Mouse (Mus musculus) cerebellum, postnatal 4 days (tissue): Measurements from ENCODE around the gene Tfdp2.

Experiments
- DNase-seq, 2 experiments: peaks; one replicate each; pipeline ENCODE4 v3.0.0; 2022; ENCODE audit warnings: low spot score in 2 of 2, mixed read lengths in 1 of 2

The Tfdp2 gene

DNA sequence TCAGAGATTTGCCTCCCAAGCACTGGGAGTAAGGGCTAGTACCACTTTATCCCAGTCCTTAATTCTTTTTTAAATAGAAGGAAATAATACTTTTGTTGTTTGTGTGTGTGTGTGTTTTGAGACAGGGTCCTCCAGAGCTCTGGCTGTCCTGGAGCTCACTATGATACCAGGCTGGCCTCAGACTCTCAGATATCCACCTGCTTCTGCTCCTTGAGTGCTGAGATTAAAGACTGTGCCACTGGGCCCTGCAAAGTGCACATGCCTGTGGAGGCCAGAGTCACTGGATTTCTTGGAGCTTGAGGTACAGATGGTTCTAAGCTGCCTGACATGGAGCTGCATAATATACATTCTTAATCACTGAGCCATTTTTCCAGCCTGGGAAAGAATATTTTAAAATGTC, 32.2 kb downstream of the Tfdp2 start:
- DNase-seq = no peak

DNA sequence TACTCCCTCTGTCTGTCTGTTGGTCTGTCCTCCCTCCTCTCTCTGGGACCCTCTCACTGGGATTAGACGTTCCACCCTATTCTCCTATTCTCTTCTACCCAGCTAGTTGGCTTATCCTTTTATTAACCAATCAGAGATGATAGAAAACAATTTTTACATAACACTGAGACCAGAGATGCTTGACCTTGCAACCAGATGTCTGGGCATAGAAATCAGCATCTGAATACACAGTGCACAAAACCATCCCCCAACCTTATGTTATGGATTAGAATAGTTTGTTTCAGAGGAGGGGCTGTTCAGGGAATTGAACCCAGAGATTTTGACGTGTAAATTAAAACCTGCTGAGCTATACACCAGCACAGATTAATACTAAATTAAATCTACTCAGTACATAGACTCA, 34.2 kb downstream of the Tfdp2 start:
- DNase-seq = no peak

DNA sequence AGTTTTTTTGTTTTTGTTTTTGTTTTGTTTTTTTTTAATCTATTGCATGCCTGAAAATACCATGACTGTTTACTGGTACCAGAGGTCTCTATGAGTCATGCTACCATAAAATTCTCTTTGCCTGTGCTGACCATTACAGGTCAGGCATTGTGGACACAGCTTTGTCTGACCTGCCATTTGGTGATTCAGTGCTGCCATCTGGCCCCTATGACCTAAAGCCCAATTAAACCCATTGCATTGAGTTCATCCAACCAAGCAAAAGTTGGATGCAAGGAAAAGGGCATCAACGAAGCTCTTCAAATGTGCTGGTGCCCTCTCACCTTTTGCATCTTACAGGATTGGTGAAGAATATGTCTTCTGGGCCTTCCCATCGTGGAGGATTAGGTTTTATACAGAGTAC, 39.4 kb downstream of the Tfdp2 start:
- DNase-seq = no peak

DNA sequence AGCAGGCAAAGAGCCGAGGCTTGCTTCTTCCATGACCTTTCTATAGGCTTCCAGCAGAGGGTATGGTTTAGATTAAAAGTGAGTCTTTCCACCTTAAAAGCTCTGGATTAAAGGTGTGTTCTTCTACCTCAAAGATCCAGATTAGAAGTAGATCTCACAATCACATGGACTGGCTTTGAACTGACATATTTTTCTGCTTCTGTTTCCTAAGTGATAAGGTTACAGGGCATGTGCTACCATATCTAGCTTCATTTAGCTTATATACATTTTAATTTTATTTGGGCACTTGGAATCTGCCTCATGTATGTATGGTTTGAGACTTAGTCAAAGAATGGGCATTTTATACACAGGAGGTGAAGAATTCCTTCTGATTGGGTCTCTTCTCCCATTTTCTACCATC, 41.3 kb downstream of the Tfdp2 start:
- DNase-seq = no peak

DNA sequence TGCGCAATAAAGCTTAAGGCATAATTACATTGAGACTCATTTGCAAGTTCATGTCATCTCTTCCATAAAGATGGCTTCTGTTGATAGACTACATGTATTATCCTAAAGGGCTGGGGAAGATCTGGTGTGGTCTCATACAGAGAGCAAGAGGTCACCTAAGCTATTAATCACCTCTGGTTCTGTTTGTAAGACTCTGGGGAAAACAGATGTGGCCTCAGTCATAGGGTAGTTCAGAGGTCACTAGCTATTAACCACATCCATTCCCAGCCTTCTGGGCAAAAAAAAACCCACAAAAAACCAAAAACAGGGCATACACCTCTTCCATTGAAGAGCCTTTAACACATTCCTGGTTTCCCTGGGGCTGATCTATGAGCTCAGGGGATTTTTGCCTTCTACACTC, 42.2 kb downstream of the Tfdp2 start:
- no peak for DNase-seq

DNA sequence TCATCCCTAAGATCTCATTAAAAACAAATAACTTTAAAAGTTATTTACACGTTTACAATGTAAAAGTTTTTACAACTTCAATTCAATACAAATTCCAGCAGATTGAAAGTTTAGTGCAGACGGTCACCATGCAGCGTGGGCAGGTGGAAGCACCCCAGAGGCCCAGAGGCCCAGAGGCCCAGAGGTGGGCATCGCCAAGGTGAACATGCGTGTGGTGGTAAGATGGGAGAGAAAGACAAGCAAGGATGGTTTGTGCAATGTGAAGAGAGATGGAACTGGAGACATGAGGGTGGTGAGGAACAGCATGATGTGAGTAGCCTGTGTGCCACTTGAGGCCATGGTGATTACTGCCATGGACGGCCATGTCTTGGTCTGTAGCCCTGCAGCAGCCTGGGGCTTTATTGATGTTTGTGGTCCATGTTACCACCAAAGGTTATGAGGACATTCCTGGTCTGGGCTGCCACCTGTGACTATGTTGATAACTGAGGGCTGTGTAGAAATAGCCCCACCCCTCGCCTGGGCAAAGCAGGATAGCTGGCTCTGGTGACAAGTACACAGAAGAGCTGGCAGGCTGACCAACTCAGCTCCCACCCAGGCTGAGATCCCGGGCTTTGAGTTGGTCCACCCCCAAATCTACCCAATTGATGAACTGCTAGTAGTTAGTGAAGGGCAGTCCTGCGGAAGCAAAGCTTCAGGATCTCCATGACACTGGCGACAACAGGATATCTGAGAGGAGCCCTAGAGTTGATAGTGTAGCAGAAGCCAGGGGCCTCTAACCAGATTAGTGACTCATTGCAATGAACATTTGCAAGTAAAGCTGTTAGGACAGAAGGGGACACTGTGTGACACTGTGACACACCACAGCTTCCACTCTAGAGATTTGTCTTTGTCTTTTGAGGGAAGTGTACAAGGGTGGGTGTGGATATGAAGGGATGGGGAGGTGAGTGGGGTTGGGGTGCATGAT, 45.3 kb downstream of the Tfdp2 start:
- DNase-seq = no peak

DNA sequence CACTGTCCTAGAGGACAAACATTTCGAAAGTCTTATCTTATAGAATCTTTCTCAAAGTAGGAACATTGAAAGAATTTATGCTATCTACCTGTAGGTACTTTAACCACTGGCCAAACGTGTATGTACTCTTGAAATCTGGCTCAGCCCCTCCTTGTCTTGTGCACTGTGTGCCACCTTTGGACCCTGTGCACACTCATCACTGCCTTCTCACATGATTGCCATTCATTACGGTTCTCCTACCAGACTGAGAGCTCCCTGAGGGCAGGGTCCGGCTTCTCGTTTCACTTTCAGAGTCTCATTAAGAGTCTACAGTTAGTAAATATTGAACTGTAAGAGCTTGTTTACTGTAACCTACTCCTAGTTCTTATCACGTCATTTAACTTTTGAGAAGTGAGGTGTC, 47.8 kb downstream of the Tfdp2 start:
- no peak for DNase-seq

DNA sequence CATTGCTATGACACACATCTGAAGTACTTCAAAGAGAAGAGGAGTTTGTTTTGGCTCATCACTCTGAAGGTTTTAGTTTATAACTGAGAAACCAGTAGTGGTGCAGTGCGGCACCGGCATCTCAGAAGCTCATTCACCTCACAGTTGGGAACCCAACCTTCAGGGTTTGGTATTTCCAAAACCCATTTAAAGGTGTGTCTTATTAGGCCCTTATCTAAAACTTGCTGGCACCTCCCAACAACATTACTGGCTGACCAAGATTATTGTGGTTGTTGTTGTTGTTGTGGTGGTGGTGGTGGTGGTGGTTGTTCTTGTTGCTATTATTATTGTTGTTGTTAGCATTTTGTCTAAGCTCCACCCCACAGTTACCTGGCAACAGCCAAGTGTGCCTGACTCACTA, 58.7 kb downstream of the Tfdp2 start:
- no peak for DNase-seq

DNA sequence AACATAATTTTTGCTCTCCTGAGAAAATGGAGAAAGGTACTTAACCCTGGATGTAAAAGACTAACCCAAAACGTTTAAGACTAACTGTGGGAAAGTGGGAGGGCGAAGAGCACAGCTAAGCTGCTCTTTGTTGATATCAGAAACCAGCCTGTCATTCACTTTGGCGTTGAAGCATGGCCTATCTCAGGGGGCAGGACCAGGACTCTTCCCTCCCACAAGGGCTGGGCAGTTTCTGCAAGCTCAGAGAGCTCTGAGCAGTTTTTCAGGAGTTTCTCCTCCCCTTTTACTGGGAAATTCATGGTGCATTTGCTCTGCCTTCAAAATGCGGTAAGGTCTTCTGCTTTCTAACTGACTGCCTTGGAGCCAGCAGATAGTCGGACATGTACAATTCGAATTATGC, 62.4 kb downstream of the Tfdp2 start:
- DNase-seq = no peak

DNA sequence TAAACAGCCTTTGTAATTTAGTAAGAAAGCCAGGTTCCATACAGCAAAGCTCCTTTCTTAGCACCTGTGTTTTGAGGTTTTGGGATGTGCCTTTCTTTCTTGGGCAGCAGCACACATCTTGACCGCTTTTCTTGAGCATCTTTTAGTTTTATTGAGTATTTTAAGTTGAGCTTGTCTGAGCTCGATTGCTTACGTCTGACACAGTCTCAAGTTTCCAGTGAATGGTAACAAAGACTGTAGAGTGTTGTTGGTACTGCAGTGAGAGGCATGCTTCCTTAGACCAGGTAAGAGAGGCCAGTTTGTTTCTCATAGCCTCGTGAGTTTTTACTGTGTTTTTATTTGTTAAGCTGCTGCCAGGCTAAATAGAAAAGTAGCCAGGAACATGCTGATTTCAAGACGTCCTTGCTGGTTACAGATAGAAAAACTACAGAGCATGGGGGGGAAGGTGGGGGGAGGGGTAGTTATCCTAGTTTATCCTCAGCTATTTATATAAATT, 63.0 kb downstream of the Tfdp2 start:
- DNase-seq = no peak

DNA sequence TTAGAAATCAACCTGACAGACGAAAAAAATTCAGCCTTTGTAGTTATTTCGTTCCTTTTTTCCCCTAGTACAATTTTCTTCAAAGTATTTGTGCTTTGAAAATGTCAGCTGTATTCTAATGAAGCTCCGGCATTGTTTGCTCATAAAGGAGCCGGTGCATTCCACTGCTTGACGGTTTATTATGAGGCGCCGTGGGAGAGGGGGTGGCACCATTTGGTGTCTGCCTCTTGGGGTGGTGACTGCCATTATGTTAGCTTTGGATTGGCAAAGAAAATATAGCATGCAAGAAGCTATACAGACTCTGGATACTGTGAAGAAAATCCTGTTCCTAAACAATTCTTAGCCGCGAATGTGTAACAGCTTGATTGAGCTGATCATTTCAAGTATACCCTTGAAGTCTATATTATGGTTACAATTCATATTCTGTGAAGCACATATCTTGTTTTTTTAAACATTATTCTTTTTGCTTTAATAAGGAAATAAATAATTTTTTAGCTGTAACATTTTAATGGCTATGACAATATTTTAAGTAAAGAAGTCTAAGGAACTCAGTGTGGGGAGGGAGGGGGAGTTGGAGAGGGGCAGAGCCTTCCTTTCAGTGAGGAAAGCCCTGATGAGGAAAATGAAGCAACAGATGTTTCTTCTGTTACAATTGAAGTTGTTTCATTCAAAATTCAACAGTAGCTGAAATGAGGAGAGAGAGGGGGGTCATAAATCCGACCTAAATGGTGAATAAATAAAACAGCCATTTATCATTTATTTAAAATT, 63.9 kb downstream of the Tfdp2 start:
- DNase-seq = no peak

DNA sequence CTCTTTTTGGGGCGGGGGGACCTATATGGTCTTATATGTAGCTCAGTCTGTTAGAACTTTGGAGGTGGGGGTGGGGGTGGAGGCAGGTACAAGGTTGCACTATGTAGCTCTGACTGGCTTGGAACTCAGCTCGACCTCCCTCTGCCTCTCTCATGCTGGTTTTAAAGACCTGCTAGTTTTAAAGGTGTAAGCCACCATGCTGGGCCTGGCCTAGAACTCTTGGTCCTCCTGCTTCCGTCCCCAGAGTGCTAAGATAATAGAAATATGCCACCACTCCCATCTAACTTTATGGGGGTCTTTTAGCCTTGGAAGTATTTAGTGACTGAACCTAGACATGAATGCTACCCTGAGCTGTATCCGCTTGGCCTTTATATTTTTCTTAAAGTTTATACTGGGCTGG, 65.0 kb downstream of the Tfdp2 start:
- no peak for DNase-seq

DNA sequence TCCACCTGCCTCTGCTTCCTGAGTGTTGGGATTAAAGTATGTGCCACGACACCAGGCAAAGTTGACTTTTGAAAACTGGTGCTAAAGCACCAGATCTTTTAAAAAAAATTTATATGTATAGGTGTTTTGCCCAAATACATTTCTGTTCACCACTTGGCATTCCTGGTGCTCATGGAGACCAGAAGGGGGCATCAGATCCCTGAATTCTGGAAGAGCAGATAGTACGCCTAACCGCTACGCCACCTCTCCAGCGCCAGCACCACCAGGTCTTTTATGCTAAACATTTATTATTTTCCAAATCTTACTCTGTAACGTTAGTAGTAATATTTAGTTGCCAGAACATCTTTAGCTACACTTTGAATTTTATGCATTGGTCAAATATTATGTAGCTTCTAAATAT, 65.9 kb downstream of the Tfdp2 start:
- no peak for DNase-seq

DNA sequence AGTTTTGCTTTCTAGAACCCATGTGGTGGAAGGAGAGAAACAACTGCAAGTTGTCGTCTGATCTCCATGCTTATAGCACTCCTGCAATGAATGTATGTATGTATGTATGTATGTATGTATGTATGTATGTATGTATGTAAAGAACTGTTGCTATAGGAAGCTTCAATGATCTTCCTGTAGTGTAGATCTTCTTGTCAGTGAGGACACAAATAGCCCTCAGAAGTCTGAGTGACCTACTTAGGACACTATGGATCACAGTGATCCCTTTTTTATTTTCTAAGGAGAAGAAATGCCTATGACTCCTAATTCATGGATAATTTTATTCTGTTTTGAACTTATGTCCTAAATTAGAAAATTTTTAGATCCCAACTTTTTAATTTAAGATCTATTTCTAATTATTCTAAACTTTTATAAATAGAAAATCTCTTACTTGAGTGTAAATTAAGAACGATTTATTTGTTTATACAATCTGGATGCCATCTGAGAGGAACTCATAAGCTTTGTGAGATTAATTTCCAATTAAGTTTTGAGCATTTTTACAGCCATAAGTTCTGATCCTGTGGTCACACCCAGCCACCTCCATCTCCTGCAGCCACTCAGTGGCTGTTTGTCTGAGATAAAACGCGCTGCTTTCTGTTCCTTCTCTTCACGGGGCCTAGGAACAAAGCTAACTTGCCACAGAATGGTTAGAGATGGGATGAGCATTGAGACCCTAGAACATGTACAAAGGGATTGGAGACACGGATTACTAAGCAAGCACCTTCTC, 70.9 kb downstream of the Tfdp2 start:
- DNase-seq = no peak

DNA sequence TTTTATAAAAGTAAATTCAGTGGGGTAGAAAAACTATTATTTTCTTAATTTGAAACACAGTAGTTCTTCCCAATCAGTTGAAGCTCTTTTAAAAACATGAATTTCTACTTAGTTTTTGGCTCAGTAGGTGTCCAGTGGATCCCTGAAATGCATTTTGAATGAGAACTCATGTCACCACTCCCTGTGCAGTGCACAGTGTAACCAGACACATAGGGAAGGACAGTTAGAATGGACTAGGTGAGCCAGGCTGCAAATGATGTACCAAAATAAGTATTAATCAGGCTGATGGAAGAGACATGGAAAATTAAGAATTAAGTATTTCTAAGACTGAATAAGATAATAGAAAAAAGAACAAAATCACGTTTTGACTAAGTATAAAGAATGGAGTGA, 71.5 kb downstream of the Tfdp2 start:
- no peak for DNase-seq

DNA sequence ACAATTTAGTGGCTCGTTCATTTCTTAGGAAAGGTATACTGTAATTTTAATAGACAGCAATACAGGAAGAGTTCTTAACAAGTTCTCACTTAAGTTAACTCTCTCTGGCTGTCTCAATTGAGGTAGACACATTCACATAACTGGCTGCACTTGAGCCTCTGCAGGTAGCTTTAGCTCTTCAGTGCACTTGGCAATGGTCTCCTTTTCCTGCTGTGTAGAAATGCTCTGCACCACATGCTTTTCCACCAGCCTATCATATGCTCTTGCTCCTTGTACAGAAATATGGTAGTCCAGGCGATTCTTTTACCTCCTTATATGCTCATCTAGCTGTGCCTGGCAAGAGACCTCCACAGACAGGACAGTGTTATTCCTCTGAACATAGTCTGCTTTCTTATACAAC, 73.7 kb downstream of the Tfdp2 start:
- DNase-seq = no peak

DNA sequence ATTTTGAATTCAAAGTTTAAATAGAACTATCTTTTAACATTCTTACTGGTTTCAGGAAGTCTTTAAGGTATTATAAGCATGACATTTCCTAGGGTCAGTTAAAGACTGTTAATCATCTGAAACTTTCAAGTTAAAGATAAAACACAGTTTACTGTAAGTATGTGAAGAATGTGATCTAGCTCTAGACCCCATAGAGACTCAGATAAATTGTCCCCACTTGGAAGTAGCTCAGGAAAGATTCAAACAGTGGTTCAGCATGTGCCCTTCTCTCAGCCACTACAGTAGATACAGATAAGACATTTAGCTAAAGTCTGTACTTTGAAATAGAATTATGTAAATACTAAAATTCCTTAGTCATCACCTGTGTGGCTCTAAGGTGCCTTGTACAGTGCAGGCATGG, 79.5 kb downstream of the Tfdp2 start:
- no peak for DNase-seq

DNA sequence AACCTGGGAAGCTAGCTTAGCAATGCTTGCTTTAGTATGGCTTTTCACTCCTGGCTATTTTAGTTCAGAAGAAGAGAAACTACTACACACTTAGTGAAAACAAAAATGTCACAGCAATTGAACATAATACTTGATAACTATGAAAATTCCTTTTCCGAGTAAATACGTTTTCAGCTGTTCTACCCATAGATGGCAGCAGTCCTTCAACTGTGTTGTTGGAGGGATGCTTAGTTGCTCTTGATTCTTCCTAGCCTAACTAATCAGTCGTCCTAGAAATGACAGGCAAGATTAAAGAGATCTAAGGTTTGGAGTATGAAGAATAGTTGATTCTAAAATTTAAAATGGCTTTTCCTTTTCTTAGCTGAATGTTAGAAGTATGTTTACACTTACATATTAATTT, 85.4 kb downstream of the Tfdp2 start:
- no peak for DNase-seq

DNA sequence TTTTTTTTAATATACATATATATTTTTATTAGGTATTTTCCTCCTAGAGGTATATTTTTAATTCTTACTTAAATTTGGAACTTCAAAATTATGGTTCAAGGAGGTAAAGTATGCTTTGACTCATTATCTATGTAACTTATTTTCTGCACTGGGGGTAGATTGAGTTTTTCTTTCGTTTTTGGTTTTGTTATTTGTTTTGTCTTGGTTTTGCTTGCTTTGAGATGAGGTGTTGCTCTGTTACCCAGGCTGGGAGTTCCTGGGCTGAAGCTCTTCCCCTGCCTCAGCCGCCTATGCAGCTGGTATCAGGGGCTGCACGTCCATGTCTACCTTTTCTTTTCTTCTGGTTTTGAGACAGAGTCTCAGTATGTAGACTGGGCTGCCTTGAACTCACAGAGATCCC, 86.0 kb downstream of the Tfdp2 start:
- DNase-seq = no peak

DNA sequence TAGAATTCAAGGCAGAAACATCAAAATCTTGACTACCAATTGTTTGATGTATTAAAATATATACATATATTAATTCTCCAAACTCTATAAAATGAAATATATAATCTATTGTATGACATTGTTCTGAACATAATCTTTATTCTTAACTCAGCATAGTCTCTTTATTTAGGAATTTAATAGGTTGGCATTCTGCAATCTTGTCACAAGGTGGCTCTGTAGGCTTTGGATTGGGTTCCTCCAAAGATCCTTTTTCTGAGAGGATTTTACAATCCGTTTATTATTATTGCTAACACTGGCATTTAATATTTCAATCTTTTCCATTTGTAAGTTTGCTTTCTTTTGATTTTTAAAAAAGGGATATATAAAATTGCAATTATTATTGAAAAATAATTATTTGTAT, 88.8 kb downstream of the Tfdp2 start:
- no peak for DNase-seq

DNA sequence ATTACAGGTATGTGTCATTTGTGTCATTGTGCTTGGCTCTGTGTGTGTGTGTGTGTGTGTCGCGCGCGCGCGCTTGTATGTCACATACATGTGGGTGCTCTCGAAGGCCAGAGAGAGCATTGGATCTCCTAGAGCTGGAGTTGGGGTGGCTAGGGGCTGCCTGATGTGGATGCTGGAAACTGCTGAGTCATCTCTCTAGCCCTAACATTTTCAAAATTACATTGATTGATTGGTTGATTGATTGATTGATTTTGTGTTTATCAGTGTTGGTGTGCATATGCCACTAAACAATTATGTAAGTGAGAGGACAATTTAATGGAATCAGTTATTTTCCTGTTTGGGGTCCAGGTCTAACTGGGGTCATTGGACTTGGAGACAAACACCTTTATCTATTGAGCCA, 96.1 kb downstream of the Tfdp2 start:
- DNase-seq = no peak

DNA sequence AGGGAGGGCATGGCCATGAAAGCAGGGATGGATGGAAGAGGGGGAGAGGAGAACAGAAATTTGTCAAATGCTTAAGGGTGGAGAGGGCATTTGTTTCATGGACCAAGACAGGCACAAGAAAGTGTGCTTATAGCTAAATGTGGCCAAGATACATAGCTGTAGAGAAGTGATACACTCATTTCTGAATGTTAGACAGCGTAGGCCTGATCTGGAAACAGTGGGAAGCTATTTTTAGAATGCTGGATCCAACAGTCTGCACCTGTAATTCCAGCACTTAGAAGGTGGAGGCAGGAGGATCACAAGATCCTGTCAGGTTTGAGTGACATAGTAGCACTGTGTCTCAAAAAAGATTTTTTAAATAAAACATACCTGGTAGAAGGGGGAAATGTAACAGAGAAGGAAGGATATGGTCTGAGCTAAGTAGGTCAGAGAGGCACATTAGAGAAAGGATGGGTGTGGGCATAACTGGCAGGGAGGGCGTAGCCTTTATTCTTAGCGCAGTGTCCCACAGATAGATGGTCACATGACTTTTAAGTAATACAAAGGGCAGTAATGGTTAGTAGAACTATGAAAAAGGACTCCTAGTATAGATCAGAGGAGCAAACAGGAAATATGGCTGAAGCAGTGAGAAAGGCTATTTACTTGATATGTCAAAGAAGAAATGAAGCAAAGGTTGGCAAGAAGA, 103.4 kb downstream of the Tfdp2 start:
- DNase-seq = no peak
